Mouse (Mus musculus) heart, postnatal 4 days (tissue): ENCODE results near the gene Jak3. TPM values are rescaled to one million over a fixed set of nuclear protein-coding genes. Genes with fewer than 3 reads are reported as not detected.
"Not testable (repeated sequence)": the region's sequence is repeated elsewhere in the genome, so short reads cannot be mapped to it uniquely, and the experiment has no call there.

ENCODE experiments used
- DNase-seq: peaks from one replicate; pipeline ENCODE4 v3.0.0; 2021
- total RNA-seq, 2 experiments: library from RNA; stranded (reverse); gene quantifications; 2 replicates each; pipeline ENCODE4 v1.2.3; 2021

Gene Jak3
- total RNA-seq, 2 experiments from 2014 or later: 15.8 TPM

DNA sequence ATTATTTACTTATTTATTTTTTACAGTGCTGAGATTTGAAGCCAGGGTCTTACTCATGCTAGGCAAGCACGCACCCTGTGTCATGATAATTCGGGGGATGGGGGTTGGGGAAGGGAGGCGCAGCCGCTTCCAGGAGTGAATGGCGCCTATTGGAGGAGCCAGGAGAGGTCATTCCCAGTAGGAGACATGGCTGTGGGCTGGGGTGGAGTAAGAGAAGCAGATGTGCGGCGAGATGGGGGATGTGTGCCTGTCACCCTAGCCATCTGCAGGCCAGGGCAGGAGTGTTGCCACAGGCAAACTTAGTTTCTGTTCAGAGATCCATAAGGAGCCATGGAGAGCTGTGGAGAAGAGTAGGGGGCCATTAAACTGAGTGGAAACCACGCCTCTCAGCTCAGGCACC lies 11.5 kb downstream of the Jak3 start:
- no peak for DNase-seq

DNA sequence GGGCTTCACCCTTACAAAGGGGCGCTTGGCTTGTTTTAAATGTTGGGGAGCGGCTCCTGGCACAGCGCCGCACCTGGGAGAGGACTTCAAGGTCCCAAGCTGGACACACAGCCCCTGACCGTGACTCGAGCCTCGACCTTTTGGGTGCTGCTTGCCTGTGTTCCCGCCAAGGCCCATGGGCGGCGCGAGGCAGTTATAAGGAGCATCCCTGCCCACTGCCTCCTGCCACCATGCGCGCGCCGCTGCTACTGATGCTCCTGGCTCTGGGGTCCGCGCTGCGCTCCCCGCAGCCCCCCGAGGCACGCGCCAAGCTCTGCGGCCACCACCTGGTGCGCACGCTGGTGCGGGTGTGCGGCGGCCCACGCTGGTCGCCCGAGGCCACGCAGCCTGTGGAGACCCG lies 12.9 kb downstream of the Jak3 start, which contains the start of gene Insl3:
TSS of gene Insl3 (plus strand) at position 187 of the 400 bp plus-strand sequence.
- no peak for DNase-seq

DNA sequence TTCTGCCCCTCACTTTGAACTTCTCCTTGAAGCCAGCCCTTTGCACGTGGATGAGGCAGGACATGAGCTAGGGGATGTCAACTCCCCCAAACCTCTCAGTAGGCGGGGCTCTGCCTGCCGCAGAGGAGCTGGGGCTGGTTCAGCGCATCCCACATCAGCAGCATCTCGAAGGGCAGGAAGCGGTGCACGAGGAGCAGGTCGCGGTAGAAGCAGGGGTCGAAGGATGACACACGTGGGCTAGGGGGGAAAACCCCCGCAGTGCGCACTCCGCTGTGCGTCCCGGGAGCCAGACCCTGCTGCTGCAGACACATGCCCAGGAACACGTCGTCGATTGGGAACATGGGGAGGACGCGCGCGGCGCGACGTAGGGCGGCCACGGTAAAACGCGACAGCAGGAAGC lies 16.4 kb downstream of the Jak3 start:
- DNase-seq: no peak

DNA sequence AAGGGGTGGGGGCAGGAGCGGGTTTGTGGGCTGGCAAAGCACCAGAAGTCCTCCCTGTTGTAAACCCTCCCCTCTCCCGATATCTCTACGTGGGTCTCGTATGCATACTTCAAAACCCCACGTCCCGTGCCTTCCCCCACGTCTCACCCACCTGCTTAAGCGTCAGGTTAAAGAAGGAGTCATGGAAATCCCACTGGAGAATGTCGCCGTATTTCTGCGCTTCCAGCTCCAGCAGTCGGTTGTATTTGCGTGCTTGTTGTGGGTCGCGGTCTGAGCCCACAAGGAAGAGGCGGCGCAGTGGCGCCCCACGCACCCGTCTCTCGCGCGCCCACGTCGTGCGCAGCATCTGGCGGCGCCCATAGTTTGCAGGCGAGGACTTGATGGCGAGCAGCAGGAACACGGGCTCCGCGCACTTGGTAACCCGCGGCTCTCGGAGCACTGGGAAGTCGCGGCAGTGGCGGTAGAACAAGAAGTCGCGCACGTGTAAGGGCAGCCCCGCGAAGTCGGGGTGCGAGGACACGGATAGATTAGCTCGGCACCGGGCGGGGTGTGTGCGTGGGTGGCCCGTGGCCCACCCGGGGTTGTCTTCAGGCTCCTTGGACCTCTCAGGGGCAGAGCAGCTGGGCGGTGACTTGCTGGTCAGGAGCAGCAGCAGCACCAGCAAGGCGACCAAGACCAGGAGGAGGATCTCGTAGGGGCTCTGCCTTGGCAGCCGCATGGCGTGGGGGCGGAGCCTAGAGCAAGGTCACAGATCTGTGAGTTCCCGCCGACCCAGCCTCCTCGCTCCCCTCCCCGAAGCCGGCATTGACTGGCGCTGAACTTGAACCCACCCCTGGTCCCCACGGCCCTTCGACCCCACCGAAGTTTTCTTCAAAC lies 17.3 kb downstream of the Jak3 start:
- no peak for DNase-seq

DNA sequence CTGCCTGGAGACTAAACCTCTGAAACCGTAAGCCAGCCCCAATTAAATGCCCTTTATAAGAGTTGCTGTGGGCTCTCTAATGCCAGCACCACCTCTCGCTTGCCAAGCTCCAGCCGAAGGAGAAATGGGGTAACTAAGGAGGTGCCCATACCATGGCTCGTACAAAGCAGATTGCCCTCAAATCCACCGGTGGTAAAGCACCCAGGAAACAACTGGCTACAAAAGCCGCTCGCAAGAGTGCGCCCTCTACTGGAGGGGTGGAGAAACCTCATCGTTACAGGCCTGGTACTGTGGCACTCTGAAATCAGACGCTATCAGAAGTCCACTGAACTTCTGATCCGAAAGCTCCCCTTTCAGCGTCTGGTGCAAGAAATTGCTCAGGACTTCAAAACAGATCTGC lies 19.4 kb downstream of the Jak3 start:
- DNase-seq: not testable (repeated sequence)

DNA sequence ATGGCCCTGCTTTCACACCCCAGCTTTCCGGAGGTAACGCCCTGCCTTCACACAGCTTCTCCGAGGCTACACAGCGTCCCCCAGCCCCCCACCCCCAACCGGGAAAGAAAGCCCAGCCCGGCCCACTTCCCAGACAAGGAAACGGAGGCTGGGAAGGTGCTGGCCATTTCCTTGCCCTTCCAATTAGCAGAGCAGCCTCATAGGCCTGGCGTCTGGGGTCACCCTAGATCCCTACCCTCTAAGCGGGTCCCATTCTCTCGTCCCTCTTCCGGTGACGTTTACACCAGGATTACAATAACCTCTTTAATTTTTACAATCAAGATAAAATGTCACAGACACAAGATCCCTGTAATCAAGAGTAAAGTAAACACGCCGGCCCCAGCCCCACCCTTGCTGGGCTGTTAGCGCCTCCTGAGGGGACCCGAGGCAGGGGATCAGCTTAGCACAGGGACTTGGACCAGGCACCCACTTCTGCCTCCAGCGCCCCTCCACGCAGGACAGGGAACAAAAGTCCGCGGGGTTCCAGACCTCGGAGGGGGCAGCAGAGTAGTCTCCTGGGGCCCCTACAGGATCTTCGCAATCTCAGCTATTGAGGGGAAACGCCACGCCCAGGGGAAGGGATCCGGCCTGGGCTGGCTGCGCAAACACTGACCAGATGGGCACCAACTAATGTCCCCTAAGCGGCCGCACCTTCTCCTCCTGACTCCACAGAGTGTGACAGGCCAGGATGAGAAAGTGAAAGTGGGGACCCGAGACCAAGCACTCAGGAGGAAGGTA lies 24.6 kb downstream of the Jak3 start:
- no peak for DNase-seq

DNA sequence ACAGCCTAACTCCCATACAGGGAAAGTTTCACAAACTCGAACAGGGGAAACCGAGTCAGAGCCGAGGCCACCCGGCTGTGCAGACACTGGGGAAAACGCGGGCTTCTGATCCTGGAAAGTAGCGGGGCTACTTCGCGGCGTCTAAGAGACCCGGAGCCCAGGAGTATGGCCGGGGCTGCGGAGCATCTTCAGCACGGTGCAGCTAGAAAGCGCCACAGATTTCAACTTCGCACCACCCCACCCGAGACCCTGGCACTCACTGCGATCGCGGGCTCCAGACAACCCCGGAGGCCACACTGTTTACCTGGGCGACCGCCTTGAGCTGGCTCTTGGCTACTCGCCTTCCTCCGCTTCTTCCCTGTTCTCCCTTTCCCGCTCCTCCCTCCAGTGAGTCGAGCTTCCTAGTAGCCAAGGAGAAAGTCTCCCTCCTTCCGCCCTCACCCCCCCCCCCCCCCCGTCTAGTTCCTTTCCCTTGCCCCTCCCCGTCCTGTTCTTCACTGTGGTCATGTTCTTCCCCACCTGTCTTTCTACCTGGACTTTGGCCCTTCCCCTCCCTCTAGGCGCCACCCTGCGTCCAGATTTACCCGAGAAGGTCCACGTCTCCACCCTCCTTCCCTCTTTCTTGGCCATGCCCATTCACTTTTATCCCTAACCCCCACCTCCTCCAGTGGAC lies 25.5 kb downstream of the Jak3 start, which contains the start of gene B3gnt3:
TSS of gene B3gnt3 (minus strand) at position 376 of the 673 bp plus-strand sequence.
- DNase-seq: no peak

DNA sequence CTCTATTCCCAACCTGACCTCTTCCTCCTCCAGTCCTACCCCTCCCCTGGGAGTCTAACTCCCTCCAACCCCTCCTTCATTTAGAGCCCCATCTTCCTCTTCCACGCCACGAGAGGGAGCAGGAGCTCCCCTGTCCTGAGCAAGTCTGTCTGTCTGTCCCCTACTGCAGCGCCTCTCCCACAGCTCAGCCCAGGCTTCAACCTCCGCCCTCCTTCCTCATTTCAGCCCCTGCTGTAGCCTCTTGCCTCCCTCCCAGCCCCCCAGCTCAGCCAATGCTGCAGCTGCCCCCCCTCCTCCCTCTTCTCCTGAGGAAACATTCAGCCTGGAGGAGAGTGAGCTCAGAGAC lies 26.0 kb downstream of the Jak3 start:
- no peak for DNase-seq

DNA sequence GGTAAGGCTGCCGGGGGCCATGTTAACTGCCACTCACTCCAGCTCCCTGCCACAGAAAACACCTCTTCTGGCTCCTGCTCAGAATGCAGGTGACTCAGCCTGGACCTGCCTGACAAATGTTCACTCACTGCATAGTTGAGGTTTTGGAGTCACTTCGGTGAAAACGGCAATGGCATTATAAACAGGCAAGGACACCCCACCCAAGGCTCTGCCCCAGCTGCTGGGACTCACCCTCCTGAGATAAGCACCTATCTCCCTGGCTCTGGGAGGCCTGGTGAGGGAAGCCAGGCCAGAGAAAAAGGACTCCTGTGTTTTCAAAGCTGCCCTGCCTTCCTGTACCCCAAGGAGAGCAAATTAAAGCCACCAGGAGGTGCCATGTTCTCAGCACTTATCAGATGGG lies 26.8 kb downstream of the Jak3 start:
- no peak for DNase-seq

DNA sequence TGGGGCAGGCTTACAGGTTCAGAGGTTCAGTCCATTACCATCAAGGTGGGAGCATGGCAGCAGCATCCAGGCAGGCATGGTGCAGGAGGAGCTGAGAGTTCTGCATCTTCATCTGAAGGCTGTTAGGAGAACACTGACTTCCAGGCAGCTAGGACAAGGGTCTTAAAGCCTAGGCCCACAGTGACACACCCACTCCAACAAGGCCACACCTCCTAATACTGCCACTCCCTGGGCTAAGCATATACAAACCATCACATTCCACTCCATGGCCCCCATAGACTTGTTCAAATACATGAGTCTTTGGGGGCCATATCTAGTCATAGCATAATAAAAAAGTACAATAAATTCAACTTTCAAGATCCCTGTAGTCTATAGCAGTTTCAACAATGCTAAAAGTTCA lies 27.3 kb downstream of the Jak3 start:
- not testable (repeated sequence) for DNase-seq

DNA sequence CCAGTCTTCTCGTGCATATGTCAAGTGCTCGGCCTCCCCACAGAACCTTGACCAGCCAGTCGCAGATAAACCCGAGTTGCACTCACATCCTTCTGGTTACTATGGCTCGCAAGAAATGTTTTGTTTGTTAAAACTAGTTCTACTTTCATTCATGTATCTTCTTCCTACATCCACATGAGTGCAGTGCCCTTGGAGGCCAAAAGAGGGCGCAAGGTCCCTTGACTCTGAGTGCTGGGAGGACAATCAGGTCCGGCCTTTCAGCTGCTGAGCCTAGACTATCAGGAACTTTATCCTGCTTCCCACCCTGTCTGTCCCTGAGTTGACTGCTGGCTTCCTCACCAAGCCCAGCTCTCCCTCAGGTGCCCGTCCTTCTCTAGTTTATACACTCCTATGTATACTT lies 31.8 kb downstream of the Jak3 start:
- peak; percentile 66 for DNase-seq

DNA sequence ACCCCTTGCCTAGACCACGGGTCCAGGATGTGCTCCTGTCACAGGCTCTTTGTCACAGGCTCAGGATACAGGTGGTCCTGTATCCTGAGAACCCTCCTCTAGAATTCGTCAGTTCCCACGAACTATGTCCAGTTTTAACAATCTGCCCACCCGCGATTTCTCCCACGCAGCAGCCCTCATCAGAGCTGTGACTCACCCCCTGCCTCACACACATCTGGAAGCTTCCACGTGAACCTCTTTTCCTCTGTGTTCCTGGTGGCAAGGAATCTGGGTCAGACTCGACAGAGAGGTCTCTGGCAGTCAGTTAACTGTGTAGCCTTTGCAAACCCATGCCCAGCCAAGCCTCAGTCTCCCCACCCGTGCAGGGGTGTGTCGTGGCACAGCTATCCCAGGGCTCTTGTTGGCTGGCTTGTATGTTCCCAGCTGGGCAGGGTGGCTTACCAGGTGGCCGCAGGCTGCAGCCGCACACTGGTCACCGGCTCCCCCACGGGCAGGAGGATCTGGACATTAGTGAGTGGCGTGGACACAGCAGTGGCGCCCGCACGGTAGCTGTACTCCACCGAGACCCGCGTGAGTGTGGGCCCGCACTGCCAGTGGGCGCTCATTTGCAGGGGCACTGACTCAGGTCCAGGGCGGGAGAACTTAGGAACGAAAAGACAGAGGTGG lies 33.2 kb downstream of the Jak3 start:
- DNase-seq: no peak

DNA sequence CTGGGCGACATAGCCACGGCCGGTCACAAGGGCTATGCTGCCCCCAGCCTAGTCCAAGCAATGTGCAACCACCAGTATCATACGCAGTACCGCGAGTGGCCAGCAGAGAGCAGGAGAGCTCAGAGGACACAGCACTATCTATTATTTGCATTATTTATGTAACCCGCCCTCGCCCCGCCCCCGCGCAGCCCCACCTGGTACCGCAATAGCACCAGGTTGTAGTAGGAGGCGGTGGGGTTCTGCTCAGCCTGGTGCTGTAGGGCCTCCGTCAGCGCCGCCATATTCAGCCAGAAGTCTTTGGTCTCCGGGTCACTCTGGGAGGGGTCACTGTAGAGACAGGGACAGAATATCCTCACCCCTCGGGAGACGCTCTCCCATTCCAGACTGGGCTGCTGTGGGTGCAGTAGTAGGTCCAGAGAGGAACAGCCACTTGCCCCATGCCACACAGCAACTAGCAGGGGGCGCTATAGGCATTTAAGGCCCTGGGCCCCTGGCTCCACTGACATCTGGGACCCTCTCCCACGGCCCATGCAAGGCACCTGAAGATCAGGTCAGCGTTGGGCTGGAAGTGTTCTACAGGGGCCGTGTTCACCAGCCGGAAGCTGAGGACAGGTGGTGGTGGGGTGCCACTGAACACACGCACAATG lies 33.8 kb downstream of the Jak3 start:
- peak; percentile 90 for DNase-seq

DNA sequence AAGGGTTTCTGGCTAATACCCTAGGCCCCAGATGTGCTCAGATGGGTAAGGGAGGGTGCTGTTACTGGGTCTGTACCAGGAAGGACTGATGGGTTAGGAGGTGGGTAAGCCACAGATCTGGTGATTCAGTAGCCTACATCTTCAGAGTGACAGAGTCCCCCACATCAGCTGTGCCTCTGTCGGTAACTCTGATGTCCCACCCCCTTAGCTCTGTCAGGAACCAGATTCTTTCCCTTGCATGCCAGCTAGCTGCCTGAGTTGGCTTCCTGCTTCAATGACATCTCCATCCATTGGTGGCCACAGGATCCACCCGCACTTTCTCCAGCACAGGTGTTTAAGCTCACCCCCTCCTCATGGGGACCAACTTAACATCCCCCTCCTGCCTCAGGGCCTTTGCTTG lies 35.5 kb downstream of the Jak3 start:
- DNase-seq: no peak

DNA sequence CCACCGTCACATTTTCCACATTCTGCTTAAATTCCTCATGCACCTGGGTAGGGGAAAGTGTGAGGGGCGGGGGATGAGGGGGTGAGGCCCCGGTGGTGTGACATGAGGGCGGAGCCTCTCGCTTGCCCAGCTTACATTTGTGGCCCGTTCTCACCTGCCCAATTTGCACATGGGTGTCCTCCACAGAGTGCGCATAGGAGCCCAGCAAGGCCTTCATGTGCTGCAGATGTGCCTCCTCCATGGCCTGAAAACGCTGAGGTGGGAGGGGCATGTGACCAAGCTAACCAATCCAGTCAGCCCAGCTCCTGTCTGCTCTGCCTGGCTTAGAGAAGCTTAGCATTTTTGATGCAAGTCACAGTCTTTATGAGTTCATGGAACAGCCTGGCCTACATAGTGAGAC lies 39.4 kb downstream of the Jak3 start:
- no peak for DNase-seq

DNA sequence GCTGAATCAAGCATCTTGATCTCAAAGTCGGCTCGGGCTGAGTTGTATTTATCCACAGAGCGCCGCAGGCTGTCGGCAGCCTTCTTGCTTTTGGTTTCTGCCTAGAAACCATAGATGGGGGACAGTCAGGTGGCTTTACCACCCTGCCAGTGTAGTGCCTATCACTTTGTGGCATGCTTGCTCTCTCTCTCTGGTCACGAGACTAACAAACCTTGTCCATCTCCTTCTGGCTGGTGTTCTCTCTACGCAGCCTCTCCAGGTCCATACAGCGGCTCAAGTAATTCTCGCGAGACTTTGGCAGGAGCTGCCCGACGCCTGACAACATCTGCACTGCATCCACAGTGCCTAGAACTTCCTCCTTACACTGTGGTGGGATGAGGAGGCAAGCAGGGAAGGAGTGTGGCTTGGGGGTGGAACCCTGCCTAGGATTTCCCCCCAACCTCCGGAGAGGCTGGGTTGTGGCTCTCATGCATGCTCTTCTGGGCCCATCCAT lies 40.5 kb downstream of the Jak3 start:
- DNase-seq: no peak

DNA sequence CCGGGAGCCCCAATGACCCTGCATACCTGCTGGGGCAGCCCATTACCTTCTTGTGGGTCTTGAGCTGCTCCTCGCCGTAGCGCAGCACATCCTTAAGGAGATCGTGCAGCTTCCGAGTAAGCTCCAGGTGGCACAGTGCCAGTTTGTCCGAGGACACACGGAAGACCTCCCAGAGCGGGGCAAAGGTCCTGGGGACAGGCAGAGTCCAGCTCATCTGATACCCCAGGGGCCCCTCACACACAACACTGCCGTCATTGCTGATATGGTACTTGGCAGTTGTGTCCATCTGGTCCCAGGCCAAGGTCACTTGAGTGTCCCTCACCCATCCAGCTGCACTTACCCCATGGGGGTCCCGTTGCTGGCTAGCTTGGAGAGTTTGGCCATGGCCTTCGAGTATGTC lies 41.0 kb downstream of the Jak3 start:
- peak; percentile 59 for DNase-seq

DNA sequence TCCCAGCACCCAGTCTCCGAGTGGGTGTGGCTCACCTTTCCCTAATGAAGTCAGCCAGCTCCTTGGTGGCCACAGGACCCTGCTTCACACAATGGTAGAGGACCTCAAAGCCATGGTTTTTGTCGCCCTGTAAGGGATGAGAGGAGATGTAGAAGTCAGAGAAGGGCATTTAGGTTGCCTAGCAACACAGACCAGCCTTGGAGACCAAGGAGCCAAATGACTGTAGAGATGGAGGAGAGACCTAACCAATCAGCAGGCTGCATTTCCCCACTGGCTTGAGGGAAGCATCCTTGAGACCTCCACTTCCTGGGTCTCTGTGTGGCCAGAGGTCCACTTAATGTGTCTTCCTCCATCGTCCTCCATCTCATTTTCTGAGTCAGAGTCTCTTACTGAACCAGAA lies 42.2 kb downstream of the Jak3 start:
- DNase-seq: no peak

DNA sequence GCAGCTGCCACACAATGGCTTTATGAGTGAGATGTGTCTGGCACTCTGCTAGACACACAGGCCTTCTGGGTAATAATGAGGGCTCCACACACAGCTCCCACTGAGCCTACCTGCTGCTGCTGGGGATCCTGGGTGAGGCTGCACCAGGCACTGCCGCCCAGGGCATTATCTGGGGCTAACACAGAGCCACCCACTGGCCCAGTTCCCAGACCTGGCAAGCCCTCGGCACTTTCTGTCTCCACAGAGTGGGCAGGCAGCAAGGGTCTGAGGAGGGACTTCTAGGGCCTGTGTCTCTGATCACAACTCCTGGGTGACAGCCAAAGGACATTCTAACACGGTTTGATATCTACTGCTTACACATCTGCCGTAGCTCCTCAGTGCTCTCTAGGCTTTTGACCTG lies 43.1 kb downstream of the Jak3 start:
- peak; percentile 70 for DNase-seq

DNA sequence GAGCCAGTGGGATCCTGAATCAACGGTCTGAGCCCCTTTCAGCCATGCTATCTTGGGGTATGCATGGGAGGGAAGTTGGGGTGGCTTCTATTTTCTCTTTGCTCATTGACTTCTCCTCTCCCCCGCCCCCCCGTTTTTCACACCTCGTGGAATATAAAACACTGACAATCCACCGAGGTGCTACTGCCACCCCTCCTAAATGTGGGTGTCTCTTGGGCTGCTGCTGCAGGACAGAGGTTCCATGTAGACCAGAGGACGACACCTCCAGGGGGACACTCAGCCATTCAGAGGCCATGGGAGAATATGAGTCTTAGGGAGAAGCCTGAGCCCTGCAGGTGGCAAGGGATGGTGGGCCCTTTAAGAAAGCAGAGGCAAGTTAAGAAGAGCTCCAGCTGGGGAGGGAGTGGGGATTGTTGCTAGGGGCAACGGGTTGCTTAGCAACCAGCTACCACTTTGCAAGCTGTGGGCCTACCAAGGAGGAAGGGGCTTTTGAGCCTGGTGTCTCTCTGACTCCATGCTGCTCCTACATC lies 43.9 kb downstream of the Jak3 start:
- no peak for DNase-seq

DNA sequence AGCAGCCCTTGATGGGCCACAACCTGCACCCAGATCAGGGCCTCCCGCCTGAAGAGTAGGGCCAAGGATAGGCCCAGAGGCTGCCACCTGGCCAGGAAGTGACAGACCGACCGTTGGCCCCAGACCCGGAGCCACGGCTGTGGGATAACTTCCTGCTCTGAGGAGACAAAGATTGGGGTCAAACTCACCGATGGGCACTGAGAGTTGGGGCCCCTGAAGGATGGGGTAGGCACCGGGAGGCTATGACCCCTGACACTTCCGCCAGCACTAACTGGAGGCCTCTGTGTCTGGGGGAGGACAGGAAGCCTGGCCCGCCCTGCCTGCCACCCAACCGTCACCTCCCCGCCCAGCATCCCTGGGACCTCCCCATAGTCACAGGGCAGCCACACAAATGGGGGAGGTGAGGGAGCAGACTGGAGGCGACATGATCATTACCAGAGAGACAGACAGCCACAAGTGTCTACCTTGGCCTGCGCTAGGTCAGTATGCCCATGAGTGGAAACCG lies 47.0 kb downstream of the Jak3 start:
- DNase-seq: no peak
